Mouse (Mus musculus): ENCODE results near the gene Ska2.

Ska2 gene

GRCm38 (mm10) chr11:87108755-87109518 lies at the start of gene Ska2:
Gene Ska2 (plus strand): TSS chr11:87109234.
- DNase-seq = peak; percentile 97

- no peak for DNase-seq
Measured at GRCm38 (mm10) chr11:87060410-87060809, 48.6 kb upstream of the Ska2 start.

- no peak for DNase-seq
Measured at GRCm38 (mm10) chr11:87062087-87062486, 46.9 kb upstream of the Ska2 start.

- DNase-seq = peak; percentile 76
Measured at GRCm38 (mm10) chr11:87073343-87073865, 35.6 kb upstream of the Ska2 start.

- DNase-seq = peak; percentile 89
Measured at GRCm38 (mm10) chr11:87073866-87074440, 35.1 kb upstream of the Ska2 start, which contains the start of gene Gdpd1. Gene Gdpd1 (minus strand): TSS chr11:87074062.

GRCm38 (mm10) chr11:87083712-87084111 lies 25.3 kb upstream of the Ska2 start:
- DNase-seq = no peak

GRCm38 (mm10) chr11:87085461-87085860 lies 23.6 kb upstream of the Ska2 start:
- DNase-seq = no peak

- peak; percentile 89 for DNase-seq
Measured at GRCm38 (mm10) chr11:87086290-87086984, 22.6 kb upstream of the Ska2 start, which contains the start of gene Smg8. Gene Smg8 (minus strand): TSS chr11:87086774.

GRCm38 (mm10) chr11:87087142-87087541 lies 21.9 kb upstream of the Ska2 start:
- DNase-seq = no peak

- DNase-seq = no peak
Measured at GRCm38 (mm10) chr11:87108409-87108754, 652 bp upstream of the Ska2 start, which contains the start of gene Prr11. Gene Prr11 (minus strand): TSS chr11:87108708.

- peak; percentile 56 for DNase-seq
Measured at GRCm38 (mm10) chr11:87109519-87110171, 611 bp downstream of the Ska2 start.

- no peak for DNase-seq
Measured at GRCm38 (mm10) chr11:87110172-87110909, 1.3 kb downstream of the Ska2 start.

- no peak for DNase-seq
Measured at GRCm38 (mm10) chr11:87121864-87122263, 12.8 kb downstream of the Ska2 start.

- DNase-seq = no peak
Measured at GRCm38 (mm10) chr11:87125562-87125961, 16.5 kb downstream of the Ska2 start.

GRCm38 (mm10) chr11:87126281-87126823 lies 17.3 kb downstream of the Ska2 start:
- no peak for DNase-seq

- peak; percentile 91 for DNase-seq
Measured at GRCm38 (mm10) chr11:87126824-87127816, 18.1 kb downstream of the Ska2 start, which contains the start of gene Trim37. Gene Trim37 (plus strand): TSS chr11:87127077.

GRCm38 (mm10) chr11:87136233-87136632 lies 27.2 kb downstream of the Ska2 start:
- no peak for DNase-seq

- no peak for DNase-seq
Measured at GRCm38 (mm10) chr11:87158012-87158411, 49.0 kb downstream of the Ska2 start.

- DNase-seq = no peak
Measured at GRCm38 (mm10) chr11:87162687-87163086, 53.7 kb downstream of the Ska2 start.

GRCm38 (mm10) chr11:87163751-87164150 lies 54.7 kb downstream of the Ska2 start:
- DNase-seq = no peak

Data from kidney, postnatal 10 days (tissue).